Mouse (Mus musculus) bone marrow, adult 2 months (tissue): ENCODE data around the gene Dapp1.

Source experiments
- CTCF ChIP-seq: fragments of 200-500 bp; IDR thresholded peaks from 2 replicates; pipeline ENCODE4 v1.5.1; 2011; ENCODE audit warnings: low read length, control low read depth; ENCODE audit not compliant: control insufficient read depth, insufficient read depth
- POLR2A ChIP-seq: fragments of 200-500 bp; IDR thresholded peaks from 2 replicates; pipeline ENCODE4 v1.6.1; 2011; ENCODE audit warnings: low read depth, mild to moderate bottlenecking, control low read depth, low read length, borderline replicate concordance; ENCODE audit not compliant: control insufficient read depth

GRCm38 (mm10) chr3:137975435-137975834, 5.9 kb downstream of the Dapp1 start:
- TF ChIP-seq CTCF (no peak), POLR2A (no peak)
